Mouse (Mus musculus): ENCODE results near the gene C530008M17Rik. TPM values are rescaled to one million over a fixed set of nuclear protein-coding genes. Genes with fewer than 3 reads are reported as not detected.

Gene C530008M17Rik
- polyA plus RNA-seq, 1 experiment from 2014 or later = 5.7 TPM

DNA sequence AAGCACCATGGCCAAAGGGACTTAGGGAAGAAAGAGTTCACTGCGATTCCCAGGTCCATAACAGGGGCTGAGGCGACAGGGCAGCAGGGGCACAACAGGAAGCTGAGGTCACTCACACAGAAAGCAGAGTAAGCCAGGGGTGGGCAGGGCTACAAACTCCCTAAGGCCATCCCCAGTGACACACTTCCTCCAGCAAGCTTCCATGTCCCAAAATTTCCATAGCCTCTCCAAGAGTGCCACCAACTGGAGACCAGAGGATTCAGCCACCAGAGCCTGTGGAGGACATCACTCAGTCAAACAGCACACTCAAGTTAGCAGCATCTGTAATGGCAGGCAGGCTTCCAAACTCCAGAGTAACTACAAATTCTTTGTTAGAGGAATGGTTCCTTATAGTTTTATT, 20.7 kb upstream of the C530008M17Rik start:
- ATAC-seq (ENCODE audit: low read depth) = no peak
- 80% methylated on average over 2 of the region's 2 CpGs for WGBS (ENCODE audit: insufficient replicate concordance)
- H3K9me3 ChIP-seq (replicated peaks; ENCODE audit: control insufficient read depth, low read length) = no peaks in the 10 kb centered on the region
- H3K36me3 ChIP-seq (ENCODE audit: control insufficient read depth, insufficient read depth) = peaks cover 32% of the 10 kb centered on the region
- no peaks in the 10 kb centered on the region for H3K27me3 ChIP-seq (ENCODE audit: control insufficient read depth, insufficient read depth, low read depth, low read length)
- no peak overlapping the region for H3K4me2 ChIP-seq (ENCODE audit: low read depth, low read length)
- no peaks in the 10 kb centered on the region for H3K4me1 ChIP-seq (ENCODE audit: control insufficient read depth, low read depth, low read length)
- no peak overlapping the region for H3K9ac ChIP-seq (ENCODE audit: low read depth, low read length)
- no peak overlapping the region for H3K27ac ChIP-seq (ENCODE audit: low read length)
- no peak overlapping the region for H3K4me3 ChIP-seq (ENCODE audit: low read depth, low read length)

DNA sequence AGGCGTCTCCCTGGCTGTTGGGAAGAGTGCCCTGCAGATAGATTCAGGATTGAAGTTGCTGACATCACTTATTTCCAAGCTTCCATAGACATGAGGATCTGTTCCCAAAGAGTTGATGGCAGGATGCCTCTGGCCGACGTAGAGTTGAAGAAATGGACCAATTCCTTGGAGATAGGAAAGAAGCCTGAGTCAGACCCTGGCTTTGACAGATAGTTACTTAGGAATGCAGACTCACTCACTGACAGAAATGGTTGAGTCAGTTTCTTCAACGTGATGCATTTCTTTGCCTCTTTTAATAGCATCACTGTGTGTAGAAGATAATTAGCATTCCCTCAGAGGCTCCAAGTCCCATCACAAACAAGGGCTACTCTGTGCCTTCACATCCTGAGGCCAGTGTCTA, 14.2 kb upstream of the C530008M17Rik start:
- H3K36me3 ChIP-seq (ENCODE audit: control insufficient read depth, insufficient read depth) = peaks cover 14% of the 10 kb centered on the region

GRCm38 (mm10) chr5:76644234-76644633, 12.1 kb upstream of the C530008M17Rik start:
- Histone ChIP-seq H3K4me2 (ENCODE audit: low read depth, low read length) (no peak overlapping the region), H3K4me1 (ENCODE audit: control insufficient read depth, low read depth, low read length) (no peaks in the 10 kb centered on the region), H3K27ac (ENCODE audit: low read length) (no peak overlapping the region), H3K36me3 (ENCODE audit: control insufficient read depth, insufficient read depth) (peaks cover 10% of the 10 kb centered on the region), H3K9me3 (replicated peaks; ENCODE audit: control insufficient read depth, low read length) (no peaks in the 10 kb centered on the region), H3K4me3 (ENCODE audit: low read depth, low read length) (no peak overlapping the region), H3K27me3 (ENCODE audit: control insufficient read depth, insufficient read depth, low read depth, low read length) (no peaks in the 10 kb centered on the region), H3K9ac (ENCODE audit: low read depth, low read length) (no peak overlapping the region)
- WGBS (ENCODE audit: insufficient replicate concordance) = 78% methylated on average over 7 of the region's 7 CpGs
- ATAC-seq (ENCODE audit: low read depth) = no peak

More for the DNA sequence above, 14.2 kb upstream of the C530008M17Rik start:
- no peak for ATAC-seq (ENCODE audit: low read depth)
- Histone ChIP-seq H3K27me3 (ENCODE audit: control insufficient read depth, insufficient read depth, low read depth, low read length) (no peaks in the 10 kb centered on the region), H3K4me1 (ENCODE audit: control insufficient read depth, low read depth, low read length) (no peaks in the 10 kb centered on the region), H3K9me3 (replicated peaks; ENCODE audit: control insufficient read depth, low read length) (no peaks in the 10 kb centered on the region), H3K27ac (ENCODE audit: low read length) (no peak overlapping the region), H3K9ac (ENCODE audit: low read depth, low read length) (no peak overlapping the region), H3K4me2 (ENCODE audit: low read depth, low read length) (no peak overlapping the region), H3K4me3 (ENCODE audit: low read depth, low read length) (no peak overlapping the region)
- WGBS (ENCODE audit: insufficient replicate concordance) = 81% methylated on average over 4 of the region's 4 CpGs

- no peak overlapping the region for H3K4me2 ChIP-seq (ENCODE audit: low read depth, low read length)
- H3K36me3 ChIP-seq (ENCODE audit: control insufficient read depth, insufficient read depth) = peaks cover 9% of the 10 kb centered on the region
- no peak for ATAC-seq (ENCODE audit: low read depth)
- no peak overlapping the region for H3K4me3 ChIP-seq (ENCODE audit: low read depth, low read length)
- H3K27ac ChIP-seq (ENCODE audit: low read length) = no peak overlapping the region
- 67% methylated on average over 10 of the region's 10 CpGs for WGBS (ENCODE audit: insufficient replicate concordance)
- H3K9me3 ChIP-seq (replicated peaks; ENCODE audit: control insufficient read depth, low read length) = no peaks in the 10 kb centered on the region
- H3K27me3 ChIP-seq (ENCODE audit: control insufficient read depth, insufficient read depth, low read depth, low read length) = no peaks in the 10 kb centered on the region
- H3K4me1 ChIP-seq (ENCODE audit: control insufficient read depth, low read depth, low read length) = no peaks in the 10 kb centered on the region
- H3K9ac ChIP-seq (ENCODE audit: low read depth, low read length) = no peak overlapping the region
These were observed 11.0 kb upstream of the C530008M17Rik start for GRCm38 (mm10) chr5:76645091-76645868.

GRCm38 (mm10) chr5:76649897-76650296, 6.4 kb upstream of the C530008M17Rik start:
- no peak for ATAC-seq (ENCODE audit: low read depth)
- Histone ChIP-seq H3K9ac (ENCODE audit: low read depth, low read length) (no peak overlapping the region), H3K27ac (ENCODE audit: low read length) (no peak overlapping the region), H3K9me3 (replicated peaks; ENCODE audit: control insufficient read depth, low read length) (no peaks in the 10 kb centered on the region), H3K4me2 (ENCODE audit: low read depth, low read length) (no peak overlapping the region), H3K4me3 (ENCODE audit: low read depth, low read length) (no peak overlapping the region), H3K4me1 (ENCODE audit: control insufficient read depth, low read depth, low read length) (no peaks in the 10 kb centered on the region), H3K36me3 (ENCODE audit: control insufficient read depth, insufficient read depth) (no peaks in the 10 kb centered on the region), H3K27me3 (ENCODE audit: control insufficient read depth, insufficient read depth, low read depth, low read length) (no peaks in the 10 kb centered on the region)
- WGBS (ENCODE audit: insufficient replicate concordance) = 69% methylated on average over 4 of the region's 4 CpGs

GRCm38 (mm10) chr5:76651151-76651725, 5.1 kb upstream of the C530008M17Rik start:
- no peak for ATAC-seq (ENCODE audit: low read depth)
- WGBS (ENCODE audit: insufficient replicate concordance) = 71% methylated on average over 5 of the region's 5 CpGs
- Histone ChIP-seq H3K4me2 (ENCODE audit: low read depth, low read length) (no peak overlapping the region), H3K4me1 (ENCODE audit: control insufficient read depth, low read depth, low read length) (peaks cover 2% of the 10 kb centered on the region; the same call in 1 of the 2 replicates), H3K4me3 (ENCODE audit: low read depth, low read length) (no peak overlapping the region), H3K27me3 (ENCODE audit: control insufficient read depth, insufficient read depth, low read depth, low read length) (no peaks in the 10 kb centered on the region), H3K36me3 (ENCODE audit: control insufficient read depth, insufficient read depth) (no peaks in the 10 kb centered on the region), H3K9ac (ENCODE audit: low read depth, low read length) (no peak overlapping the region), H3K9me3 (replicated peaks; ENCODE audit: control insufficient read depth, low read length) (no peaks in the 10 kb centered on the region), H3K27ac (ENCODE audit: low read length) (no peak overlapping the region)

DNA sequence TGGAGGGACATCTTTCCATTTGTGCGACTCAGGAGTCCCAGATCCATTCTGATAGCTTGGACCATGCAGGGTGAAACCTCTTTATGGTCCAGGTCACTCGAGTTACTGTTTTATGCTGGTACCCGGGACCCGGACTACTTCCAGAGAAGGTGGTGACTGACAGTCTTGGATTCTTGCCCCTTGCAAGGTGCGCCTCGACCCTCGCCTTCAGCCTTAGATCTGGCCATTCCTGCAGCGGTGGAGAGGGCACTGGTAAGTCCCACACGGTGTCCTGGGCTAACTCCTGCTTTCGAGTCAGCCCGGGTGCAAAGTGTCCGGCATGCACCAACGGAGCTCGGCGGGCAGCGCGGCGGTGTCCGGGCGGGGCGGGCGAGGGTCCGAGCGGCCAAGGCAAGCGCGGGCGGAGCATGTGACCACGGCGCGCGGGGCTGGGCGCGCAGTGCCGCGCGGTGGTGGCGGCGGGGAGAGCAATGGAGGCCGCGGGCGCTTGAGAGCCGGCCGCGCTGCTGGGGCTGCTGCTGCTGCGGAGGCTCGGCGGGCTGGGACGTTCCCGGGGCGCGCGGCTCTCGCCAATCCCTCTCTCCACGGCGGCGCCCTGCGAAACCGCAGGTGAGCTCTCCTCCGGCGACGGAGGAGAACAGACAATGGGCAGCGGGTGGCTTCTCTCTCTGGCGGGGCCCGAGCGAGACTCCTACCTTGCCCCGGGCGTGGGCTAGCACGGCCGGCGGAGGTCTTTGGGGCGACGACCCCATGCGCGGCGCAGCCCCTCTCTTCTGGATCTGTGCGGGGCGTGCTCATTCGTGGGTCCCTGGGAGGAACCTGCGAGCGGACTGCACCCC, 1.2 kb downstream of the C530008M17Rik start:
- peak overlapping the region; percentile 94 for H3K9ac ChIP-seq (ENCODE audit: low read depth, low read length)
- under 1% methylated on average over 80 of the region's 80 CpGs for WGBS (ENCODE audit: insufficient replicate concordance)
- H3K4me1 ChIP-seq (ENCODE audit: control insufficient read depth, low read depth, low read length) = peaks cover 23% of the 10 kb centered on the region
- H3K9me3 ChIP-seq (replicated peaks; ENCODE audit: control insufficient read depth, low read length) = no peaks in the 10 kb centered on the region
- H3K4me2 ChIP-seq (ENCODE audit: low read depth, low read length) = peak overlapping the region; percentile 92
- H3K27ac ChIP-seq (ENCODE audit: low read length) = peak overlapping the region; percentile 91
- ATAC-seq (ENCODE audit: low read depth) = peak; percentile 77
- no peaks in the 10 kb centered on the region for H3K36me3 ChIP-seq (ENCODE audit: control insufficient read depth, insufficient read depth)
- H3K4me3 ChIP-seq (ENCODE audit: low read depth, low read length) = peak overlapping the region; percentile 85
- no peaks in the 10 kb centered on the region for H3K27me3 ChIP-seq (ENCODE audit: control insufficient read depth, insufficient read depth, low read depth, low read length)

GRCm38 (mm10) chr5:76658084-76658934, 2.0 kb downstream of the C530008M17Rik start:
- H3K36me3 ChIP-seq (ENCODE audit: control insufficient read depth, insufficient read depth) = no peaks in the 10 kb centered on the region
- H3K9ac ChIP-seq (ENCODE audit: low read depth, low read length) = peak overlapping the region; percentile 94
- peak overlapping the region; percentile 92 for H3K4me2 ChIP-seq (ENCODE audit: low read depth, low read length)
- peak; percentile 91 for ATAC-seq (ENCODE audit: low read depth)
- peak overlapping the region; percentile 85 for H3K4me3 ChIP-seq (ENCODE audit: low read depth, low read length)
- peak overlapping the region; percentile 91 for H3K27ac ChIP-seq (ENCODE audit: low read length)
- 1% methylated on average over 38 of the region's 38 CpGs for WGBS (ENCODE audit: insufficient replicate concordance)
- no peaks in the 10 kb centered on the region for H3K9me3 ChIP-seq (replicated peaks; ENCODE audit: control insufficient read depth, low read length)
- no peaks in the 10 kb centered on the region for H3K27me3 ChIP-seq (ENCODE audit: control insufficient read depth, insufficient read depth, low read depth, low read length)
- H3K4me1 ChIP-seq (ENCODE audit: control insufficient read depth, low read depth, low read length) = peaks cover 23% of the 10 kb centered on the region
